Mouse (Mus musculus) Muller cell, postnatal 12 days (primary cell): Measurements from ENCODE around the gene Tmem114.

Experiments
- DNase-seq: peaks from one replicate; pipeline ENCODE4 v3.0.0-alpha.2; 2015; ENCODE audit errors: inconsistent ontology term

Tmem114 gene

DNA sequence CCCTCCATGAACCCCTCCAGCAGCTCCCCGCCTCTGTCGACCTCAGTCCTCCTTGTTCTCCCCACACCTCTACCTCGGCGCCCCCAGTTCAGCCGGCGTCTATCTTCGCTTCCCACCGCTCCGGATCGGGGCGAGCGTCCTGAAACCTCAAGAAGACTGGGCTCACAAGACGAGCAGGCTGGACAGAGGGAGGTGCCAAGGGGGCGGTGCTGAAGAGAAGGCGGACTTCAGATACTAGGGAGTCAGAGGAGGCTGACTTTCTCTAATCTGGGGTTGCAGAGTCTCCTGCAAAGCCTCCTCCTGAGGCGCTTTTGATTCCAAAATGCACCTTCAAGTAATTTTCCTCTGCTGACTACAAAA lies at the start of gene Tmem114:
Tmem114 (minus strand) TSS at position 166 of the 360 bp plus-strand sequence.
- DNase-seq = peak; percentile 57

DNA sequence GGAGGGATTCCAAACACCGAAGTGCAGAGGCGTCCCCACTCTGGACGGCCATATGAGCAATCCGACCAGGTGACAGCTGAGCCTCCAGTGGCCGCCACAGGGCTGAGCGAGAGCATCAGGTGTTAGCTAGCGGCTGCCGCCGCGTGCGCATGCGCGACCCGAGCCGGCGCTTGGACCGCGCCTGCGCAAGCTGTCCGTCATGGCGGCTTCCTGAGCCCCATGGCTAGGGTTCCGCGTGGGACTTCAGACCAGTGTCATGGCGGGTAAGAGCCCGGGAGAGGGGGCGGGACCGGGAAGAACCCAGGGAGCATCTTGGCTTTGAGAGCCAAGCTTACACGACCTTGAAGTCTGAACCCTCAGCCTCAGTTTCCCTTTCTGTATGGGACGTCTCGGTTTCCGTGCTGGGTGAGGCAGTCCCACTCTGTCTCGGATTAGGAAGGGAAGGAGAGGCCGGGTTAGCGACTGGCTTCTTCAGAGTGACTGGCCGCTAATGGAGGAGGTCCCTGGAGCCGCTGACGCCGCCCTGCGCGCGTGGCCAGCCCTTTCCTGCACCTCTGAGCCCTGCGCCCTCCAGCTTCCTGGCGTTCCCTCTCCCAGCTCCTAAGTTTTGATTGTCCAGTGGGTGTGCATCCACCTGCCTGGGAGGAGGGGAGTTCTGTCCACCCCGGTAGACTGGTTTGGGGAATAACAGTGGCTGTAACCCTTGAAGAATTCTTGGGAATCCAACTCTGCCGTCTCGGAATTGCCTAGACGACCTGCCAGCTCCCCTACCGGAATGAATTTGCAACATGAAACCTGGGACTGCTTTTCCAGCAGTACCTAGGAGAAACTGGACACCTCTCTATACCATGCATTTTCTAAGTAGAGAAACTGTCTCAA lies 45.9 kb upstream of the Tmem114 start, which contains the start of gene Mettl22:
Mettl22 (plus strand) TSS at position 186 of the 879 bp plus-strand sequence.
- DNase-seq = peak; percentile 95

DNA sequence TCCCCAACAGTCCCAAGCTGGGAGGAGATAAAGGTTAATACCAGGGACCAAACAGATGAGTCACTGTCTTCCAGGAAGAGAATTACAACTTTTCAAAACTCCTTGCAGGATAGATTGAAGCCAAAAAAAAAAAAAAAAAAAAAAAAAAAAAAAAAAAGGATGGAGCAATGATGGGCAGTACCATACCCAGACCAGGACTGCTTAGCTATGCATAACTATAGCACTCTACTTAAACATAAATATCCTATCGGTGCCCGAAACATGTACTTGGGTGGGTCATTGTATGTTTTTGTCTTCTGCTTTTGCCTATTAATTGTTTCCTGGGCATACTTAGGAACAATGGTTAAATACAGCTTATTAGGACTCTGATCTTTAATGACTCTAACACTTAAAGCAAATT lies 45.2 kb upstream of the Tmem114 start:
- no peak for DNase-seq

DNA sequence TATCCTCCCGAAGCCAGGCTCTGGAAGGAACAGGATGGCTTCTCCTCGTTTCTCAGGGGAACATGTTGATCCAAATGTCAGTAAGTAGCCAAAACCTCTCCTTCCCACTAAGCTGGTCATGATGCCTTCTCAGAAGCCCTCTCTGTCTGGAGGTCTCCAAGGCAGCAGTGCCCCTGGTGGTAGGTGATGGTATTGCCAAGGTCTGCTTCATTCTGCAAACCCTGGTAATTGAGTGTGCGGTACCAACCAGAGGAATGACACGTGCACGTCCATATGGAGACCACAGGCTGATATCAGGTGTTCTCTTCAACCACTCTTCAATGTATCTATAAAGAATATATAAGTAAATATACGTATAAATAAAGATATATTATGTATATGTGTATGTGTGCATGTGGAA lies 34.2 kb upstream of the Tmem114 start:
- DNase-seq = peak; percentile 27

DNA sequence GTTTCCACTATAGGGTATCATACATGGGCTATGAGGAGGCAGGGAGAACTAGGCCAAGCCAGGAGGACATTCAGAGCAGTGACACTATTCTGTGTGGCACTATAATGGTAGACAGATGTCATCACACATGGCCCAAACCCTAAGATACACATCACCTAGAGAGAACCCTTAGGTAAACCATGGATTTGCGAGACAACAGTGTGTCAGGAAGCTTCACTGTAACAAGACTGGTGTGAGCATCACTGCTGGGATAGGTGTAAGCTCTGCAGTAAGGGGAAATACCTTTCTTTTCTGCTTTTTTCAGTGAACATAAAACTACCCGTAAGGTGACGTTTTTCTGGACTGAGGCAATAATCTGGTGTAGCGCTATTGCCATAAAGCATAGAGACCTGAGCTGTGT lies 33.5 kb upstream of the Tmem114 start:
- no peak for DNase-seq

DNA sequence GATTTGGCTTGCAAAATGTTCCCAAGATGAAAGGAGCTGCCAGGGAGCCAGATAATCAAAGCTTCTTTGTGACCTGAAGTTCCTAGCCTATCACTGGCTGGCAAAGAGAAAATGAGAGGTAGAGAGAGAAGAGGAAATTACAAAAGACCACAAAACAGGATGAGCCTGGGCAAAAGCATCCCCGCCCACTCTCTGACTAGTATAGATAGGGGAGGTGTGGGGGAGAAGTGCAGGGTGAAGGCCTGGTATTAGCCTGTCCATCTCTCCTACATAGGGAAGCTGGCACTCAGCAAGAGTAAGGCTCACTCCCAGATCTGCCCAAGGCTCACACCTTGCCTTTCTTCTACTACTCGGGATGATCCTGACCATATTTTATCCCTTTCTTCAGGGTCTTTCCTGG lies 30.3 kb upstream of the Tmem114 start:
- DNase-seq = no peak

DNA sequence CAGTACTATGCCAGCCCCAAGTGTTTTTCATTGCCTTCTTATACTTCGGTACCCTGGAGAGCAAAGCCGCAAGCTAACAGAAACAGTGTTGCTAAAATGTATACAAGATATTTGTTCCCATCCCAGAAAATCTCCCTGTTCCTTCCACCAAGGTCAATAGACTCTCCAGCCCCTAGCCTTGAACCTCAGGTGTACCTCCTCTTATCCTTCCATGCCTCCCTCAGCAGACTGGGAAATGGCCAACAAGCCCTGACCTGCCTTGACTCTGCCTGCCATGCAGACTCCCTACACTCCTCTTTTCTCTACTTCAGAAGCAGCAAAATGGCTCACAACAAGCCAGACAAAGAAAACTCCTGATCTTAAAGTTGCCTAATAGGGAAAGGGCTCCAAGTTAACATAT lies 28.4 kb upstream of the Tmem114 start:
- no peak for DNase-seq

DNA sequence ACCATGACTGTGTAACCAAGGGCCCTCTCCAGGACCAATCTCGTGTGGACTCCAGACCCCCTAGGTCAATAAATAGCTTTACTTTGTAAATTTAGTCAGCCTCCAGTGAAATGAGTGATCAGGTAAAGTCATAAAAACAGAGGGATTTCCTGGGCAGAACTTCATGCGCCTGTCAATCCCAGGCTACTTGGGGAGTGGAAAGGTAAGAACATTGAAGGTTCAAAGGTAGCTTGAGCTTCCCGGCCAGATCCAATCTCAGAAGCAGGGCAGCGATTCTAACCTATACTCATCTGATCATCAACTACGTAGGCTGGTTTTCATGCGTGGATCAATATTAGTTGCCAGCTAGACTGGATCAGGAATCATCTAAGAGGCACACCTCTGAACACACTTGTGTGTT lies 21.3 kb upstream of the Tmem114 start:
- DNase-seq = no peak

DNA sequence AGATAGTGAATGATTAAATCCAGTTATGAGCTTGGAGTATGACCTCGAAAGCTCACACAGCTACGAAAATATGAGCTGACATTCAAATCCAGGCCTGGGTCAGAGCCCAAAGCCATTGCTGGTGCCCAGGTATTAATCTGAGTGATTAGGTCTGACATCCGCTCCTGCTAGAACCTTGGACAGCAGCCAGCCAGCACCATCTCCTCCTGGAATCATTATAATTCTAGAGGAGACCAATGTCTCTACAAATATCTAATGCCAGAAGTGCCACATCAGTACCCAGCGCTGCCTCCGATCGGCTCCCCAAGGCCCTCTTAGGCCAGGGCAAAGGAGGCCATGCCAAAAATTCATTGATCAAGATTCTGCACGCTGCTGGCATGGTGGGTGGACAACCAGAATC lies 20.0 kb upstream of the Tmem114 start:
- DNase-seq = no peak

DNA sequence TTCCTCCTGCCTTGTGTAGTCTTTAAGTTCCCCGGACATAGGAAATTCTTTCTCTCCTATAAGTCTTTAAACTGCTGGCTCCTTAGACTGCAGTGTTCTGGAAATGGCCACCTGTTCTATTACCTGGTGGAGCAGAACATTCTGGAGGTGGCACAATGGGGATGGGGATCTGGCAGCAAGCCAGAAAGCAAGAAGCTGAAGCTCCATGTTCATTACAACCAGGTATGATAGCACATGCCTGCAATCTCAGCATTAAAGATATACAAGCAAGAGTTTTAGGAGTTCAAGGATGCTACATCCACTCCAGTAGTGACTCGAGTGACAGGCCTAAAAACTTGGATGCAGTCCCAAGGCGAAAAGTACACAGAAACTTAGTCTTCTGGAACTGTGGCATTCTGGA lies 7.7 kb upstream of the Tmem114 start:
- no peak for DNase-seq

DNA sequence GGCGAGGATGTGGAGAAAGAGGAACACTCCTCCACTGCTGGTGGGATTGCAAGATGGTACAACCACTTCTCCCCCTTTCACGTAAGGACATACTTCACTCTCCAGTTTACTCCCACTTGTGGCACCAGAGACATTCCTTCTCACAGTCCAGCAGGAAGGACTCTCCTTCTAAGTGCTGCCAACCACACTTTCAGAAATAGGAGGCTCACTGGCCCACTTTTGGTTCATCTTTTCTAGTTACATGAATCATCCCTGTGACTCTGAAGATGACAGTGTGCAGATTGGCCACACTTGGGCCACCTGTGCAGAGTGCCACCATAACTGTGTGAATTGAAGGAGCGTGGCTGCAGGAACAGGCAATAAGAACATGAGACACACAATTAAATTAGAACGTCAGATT lies 4.6 kb upstream of the Tmem114 start:
- no peak for DNase-seq

DNA sequence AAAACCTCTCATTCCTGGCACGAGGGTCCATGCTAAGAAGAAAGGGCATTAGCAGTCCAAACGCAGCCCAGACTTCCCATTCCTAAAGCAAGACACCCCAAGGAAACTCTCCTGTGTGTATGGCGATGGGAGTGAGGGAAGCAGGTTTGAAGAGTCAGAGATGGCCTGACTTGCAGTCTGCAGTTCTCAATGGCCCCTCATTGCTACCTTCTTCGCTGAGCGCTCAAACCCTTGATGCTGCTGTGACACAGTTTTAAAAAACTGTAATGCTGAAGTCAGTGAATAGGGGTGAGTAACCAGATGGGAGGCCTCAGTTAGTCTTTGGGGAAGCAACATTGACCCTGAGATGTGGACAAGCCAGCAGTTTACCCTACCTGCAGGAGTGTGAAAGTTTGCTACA lies 800 bp upstream of the Tmem114 start:
- no peak for DNase-seq

DNA sequence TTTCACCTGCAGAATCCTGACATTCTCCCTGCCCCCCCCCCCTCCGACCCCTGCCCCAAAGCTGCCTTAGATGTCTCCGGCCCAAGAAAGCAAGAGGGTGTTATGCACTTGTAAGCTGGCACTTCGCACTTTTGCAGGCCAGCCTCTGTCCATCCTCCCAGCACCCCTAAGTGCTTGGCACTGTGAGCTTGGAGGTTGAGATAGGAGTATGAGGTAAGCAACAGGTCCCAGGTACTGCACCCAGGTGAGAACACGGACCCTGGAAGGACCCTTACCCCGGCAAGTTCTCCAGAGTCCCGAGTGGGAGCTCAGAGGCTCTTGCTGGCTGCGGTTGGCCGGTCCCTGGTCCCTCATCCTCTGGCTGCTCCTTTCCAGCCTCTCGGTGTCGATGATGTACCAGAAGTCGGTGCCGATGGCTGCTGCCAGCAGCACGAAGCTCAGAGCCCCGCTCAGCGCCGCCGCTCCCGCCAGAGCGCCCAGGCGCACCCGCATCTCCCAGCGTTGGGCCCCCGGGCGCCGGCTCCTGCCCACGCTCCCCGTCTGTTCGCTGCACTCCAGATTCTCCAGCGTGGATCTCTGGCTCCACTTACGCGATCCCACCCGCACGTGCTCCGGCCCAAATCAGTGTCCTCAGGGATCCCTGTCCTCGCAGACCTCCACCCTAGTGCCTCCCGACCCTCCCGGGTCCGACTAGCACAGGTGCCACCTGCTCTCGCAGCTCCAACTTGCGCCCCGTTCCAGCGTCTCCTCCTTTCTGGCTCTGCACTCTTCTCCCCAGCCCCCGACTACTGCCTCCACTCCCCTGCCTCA lies 570 bp downstream of the Tmem114 start:
- DNase-seq = no peak

DNA sequence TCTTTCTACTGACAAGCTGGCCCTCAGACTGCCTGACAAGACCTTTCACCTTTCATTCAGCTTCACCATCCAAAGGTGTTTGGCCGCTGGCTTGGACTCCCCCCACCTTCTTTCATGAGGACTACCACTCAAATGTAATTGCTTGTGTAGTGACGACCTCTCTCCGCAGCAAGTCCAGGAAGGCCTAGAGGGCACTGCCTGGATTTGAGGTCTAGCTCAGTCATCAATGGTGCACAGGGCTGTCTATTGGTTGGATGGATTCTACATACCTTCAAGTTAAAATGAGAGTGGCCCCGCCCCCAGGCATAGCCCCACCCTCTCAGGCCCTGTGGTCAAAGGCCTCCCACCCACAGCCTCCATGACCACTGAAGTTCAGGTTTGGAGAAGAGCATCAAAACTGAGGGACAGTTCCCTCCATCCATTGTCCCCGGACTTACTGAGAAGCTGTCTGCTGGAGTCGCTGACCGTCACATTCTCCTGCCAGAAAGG lies 1.3 kb downstream of the Tmem114 start:
- DNase-seq = no peak

DNA sequence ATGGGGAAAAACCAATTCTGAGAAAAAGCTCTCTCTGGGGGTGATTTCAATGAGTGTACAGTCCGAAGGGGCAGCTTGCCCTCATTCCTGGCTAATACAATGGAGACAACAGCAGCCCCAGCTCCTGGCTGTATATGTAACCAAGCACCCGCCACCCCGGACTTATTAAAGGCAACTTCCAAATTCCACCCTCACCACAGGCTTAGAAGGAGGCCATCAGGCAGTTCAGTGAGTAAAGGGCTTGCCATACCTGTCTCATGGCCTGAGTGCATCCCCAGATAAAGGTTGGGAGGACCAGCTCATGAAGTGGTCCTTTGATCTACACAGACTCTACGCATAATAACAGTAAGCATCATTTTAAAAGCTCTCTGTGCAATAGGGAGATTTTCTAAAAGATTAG lies 4.1 kb downstream of the Tmem114 start:
- no peak for DNase-seq

DNA sequence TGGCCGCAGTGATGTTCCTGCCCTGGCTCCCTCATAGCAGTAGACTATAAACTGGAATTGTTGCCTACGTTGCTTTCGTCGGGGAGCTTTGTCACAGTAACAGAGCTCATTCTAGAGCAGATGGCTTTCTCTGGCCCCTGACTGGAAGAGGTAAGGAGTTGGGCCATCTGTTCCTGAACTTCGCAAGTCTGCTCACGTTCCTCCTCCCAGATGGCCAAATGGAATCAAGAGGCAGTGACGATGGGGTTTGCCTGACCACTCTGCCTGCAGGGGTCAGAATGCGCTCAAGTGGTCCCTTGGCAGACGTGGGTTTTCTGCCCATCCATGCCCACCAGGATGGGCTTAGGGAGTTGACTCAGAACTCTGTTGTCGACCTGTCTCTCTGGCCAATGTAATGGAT lies 4.6 kb downstream of the Tmem114 start:
- DNase-seq = no peak

DNA sequence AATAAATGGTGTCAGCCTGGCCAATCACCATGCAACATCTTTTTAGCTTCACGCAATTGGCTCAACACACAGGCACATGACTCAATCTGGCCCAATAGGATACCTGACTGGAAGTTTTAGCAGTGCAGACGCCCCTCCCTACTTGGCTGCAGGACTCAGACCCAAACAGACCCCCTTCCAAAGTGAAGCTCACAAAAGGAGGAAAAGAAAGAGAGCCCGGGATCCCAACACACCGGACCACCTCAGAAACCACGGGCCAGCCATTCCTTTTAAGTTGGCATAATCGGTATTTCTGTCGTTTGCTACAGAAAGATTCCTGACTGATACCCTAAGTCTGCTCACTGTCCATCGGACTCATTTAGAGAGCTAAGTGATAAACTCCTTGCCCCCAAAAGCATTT lies 5.3 kb downstream of the Tmem114 start:
- no peak for DNase-seq

DNA sequence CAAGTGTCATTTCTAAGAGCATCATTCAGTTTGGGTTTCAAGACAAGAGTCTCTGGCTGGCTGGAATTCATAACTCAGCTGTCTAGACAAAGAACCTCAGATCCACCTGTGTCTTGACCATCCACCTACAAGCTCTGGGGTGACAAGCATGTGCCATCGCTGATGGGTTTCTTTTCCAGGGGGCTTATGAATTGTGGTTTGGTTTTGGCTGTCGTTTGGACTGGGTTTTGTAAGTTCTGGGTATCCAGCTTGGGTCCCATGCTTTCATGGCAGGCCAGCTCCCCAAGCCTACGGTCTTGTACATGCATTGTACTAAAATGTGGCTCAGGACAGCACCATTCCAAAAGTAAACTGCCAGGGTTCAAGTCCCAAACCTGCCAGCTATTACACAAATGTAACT lies 6.8 kb downstream of the Tmem114 start:
- no peak for DNase-seq

DNA sequence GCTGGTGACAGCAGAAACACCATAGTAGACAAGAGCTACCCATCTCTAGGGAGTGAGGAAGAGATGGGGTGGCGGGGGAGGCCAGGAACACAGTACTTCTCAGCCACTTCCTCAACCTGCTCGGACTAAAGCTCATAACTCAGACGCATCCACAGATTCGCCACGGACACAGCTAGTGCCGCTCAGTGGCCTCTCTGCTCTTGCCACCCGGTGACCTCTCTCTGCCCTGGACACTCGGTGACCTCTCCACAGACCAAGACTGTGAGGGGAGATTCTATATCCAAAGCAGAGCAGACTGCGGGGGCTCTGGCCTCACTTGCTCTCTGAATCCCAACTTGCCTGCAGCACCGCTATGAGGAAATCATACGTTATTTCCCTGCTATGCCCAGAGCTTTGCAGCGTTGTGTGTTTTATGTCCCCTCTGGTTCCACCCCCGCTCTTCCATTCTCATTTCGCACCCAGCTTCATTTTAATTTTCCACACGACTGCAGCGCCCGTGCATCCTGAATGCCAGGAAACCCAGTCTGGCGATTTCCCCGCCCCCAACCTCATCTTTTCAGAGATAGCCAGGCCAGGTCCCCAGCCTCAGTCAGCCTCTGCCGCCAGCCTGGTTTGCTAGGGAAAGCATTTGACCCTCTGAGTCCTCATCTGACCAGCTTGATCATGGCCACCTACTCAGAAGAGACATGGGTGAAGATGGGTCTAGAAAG lies 7.8 kb downstream of the Tmem114 start:
- DNase-seq = no peak

DNA sequence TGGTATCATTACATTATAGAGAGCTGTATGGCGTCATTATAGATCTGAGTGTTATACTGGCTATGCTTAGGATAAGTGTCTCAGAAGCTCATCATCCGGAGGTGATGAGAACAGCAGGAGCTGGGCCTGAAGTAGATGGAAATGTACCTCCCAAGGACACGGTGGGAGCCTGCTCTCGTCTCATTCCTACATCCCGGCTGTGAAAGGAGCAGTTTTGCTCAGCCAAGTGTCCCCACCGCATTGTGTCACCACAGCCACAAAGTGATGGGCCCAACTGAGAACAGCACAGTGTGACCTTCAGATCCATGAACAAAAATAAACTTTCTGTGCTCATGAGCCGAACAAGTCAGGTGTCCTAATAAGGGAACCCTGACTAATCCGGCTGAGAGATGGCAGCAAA lies 8.9 kb downstream of the Tmem114 start:
- no peak for DNase-seq

DNA sequence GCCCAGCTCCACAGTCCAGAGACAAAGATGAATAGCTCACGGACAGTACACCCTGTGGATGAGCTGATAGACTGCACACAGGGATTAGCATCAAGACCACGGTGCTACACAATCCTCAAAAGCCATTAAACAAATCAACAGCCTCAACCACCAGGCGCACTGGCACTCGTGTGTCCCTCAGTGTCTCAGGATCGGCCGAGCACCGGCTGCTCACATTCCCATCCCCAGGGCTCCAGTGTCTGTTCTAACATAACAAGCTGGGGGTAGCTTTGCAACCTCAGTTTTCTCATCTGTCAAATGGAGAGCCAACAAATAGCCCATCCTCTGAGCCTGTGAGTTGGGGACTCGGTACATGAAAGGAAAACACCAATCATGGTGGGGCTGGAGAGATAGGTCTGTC lies 11.5 kb downstream of the Tmem114 start:
- DNase-seq = no peak

DNA sequence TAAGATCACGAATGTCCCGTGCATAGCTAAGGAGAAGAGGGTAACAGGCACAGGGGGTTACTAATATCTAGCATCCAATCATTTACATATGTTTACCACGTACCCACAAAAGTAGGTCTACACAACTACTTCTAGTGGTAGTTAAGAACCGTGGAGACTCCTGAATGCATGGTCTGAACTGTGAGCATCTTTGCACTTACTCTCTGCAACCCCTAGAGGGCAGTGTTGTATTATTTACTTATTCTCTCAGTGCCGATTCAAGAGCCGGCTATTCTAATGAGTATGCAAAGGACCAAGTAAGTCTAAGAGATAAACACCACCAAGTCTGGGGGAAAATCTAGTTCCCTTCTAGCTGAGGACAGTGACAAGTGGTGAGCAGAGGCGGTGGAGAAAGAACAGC lies 12.7 kb downstream of the Tmem114 start:
- DNase-seq = peak; percentile 57
